Mouse (Mus musculus): Measurements from ENCODE around the gene Slc48a1. TPM values are rescaled to one million over a fixed set of nuclear protein-coding genes. Genes with fewer than 3 reads are reported as not detected.
A peak's percentile ranks its signal among the peaks of the same experiment; 100 is the strongest.

Gene Slc48a1
- polyA plus RNA-seq, 1 experiment from 2014 or later, result 58.7 TPM

DNA sequence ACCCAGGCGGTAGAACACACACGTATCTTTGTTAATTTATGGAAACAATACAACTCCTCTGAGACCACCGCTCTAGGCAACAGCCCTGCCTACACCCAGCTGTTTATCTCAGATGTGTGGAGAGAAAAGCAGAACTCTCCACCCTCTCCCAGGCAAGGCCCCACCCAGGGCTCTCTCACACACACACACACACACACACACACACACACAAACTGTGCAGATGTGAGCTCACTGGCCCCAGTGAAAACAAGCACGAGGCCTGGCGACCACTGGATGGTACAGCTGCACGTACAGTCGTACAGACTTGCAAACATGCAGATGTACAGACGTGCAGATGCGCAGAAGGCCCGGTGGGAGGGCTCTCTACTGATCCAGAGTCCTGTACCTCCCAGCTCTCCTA lies 33.4 kb upstream of the Slc48a1 start:
- 48% methylated on average over 10 of the region's 10 CpGs for WGBS
- no peaks in the 10 kb centered on the region for H3K9me3 ChIP-seq
- no peak overlapping the region for H3K4me3 ChIP-seq
- peaks cover 22% of the 10 kb centered on the region for H3K36me3 ChIP-seq
- H3K4me2 ChIP-seq, result no peak overlapping the region
- H3K27ac ChIP-seq, result 0 out of 2 replicates have a peak overlapping the region, but pooled peaks have one; percentile 33
- H3K4me1 ChIP-seq, result peaks cover 17% of the 10 kb centered on the region
- no peak overlapping the region for H3K9ac ChIP-seq
- no peaks in the 10 kb centered on the region for H3K27me3 ChIP-seq
- no peak for ATAC-seq (ENCODE audit: insufficient number of reproducible peaks, low FRiP score, low TSS enrichment, low read depth)

GRCm38 (mm10) chr15:97745331-97745730 lies 33.0 kb upstream of the Slc48a1 start:
- Histone ChIP-seq H3K9ac (no peak overlapping the region), H3K4me1 (peaks cover 21% of the 10 kb centered on the region)
- no peak for ATAC-seq (ENCODE audit: insufficient number of reproducible peaks, low FRiP score, low TSS enrichment, low read depth)

DNA sequence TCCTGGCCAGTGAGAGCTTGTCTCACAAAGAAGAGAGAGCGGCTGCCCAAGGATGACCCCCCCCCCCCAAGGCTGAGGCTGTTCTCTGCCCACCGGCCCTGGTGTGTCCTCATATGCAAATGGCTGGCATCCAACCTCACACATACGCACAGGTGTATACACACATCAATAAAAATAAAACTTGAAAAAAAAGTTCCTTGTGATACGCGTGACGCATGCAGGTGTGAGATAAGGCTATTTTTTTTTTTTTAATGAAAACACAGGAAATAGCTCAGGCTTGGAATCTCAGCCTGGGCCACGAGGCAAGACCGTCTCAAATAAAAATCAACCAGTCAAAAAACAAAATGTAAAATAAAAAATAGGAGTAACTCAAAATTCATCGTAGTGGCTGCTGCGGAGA lies 32.0 kb upstream of the Slc48a1 start:
- no peak for ATAC-seq (ENCODE audit: insufficient number of reproducible peaks, low FRiP score, low TSS enrichment, low read depth)
- Histone ChIP-seq H3K9ac (no peak overlapping the region), H3K36me3 (peaks cover 24% of the 10 kb centered on the region), H3K4me3 (no peak overlapping the region), H3K4me2 (no peak overlapping the region), H3K27me3 (no peaks in the 10 kb centered on the region), H3K9me3 (no peaks in the 10 kb centered on the region), H3K27ac (no peak overlapping the region), H3K4me1 (peaks cover 29% of the 10 kb centered on the region)
- 86% methylated on average over 10 of the region's 10 CpGs for WGBS

More at GRCm38 (mm10) chr15:97745331-97745730, 33.0 kb upstream of the Slc48a1 start:
- H3K36me3 ChIP-seq, result peaks cover 24% of the 10 kb centered on the region
- no peaks in the 10 kb centered on the region for H3K27me3 ChIP-seq
- no peaks in the 10 kb centered on the region for H3K9me3 ChIP-seq
- 73% methylated on average over 10 of the region's 10 CpGs for WGBS
- no peak overlapping the region for H3K4me2 ChIP-seq
- H3K4me3 ChIP-seq, result no peak overlapping the region
- 0 out of 2 replicates have a peak overlapping the region, but pooled peaks have one; percentile 33 for H3K27ac ChIP-seq

DNA sequence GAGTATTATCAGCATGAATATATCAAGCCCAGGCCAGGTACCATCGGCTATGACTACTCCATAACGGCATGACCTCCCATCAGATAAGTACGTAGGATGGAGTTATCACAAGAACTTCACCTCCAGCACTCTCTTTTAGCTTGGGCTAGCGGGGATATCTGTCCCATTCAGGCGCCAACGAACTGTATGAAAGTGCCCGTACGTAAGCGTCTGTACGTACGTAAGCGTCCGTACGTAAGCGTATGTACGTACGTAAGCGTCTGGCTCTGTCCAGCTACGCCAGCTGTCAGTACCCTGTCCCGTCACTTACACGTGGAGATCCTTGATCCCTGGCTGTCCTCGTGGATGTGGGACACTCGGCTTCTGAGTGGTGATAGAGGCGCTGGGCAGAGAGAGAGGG lies 31.6 kb upstream of the Slc48a1 start:
- Histone ChIP-seq H3K4me2 (no peak overlapping the region), H3K36me3 (peaks cover 24% of the 10 kb centered on the region), H3K4me3 (no peak overlapping the region), H3K27me3 (no peaks in the 10 kb centered on the region), H3K9ac (no peak overlapping the region), H3K9me3 (no peaks in the 10 kb centered on the region), H3K27ac (no peak overlapping the region), H3K4me1 (peaks cover 29% of the 10 kb centered on the region)
- WGBS, result 94% methylated on average over 24 of the region's 24 CpGs
- no peak for ATAC-seq (ENCODE audit: insufficient number of reproducible peaks, low FRiP score, low TSS enrichment, low read depth)

- no peak overlapping the region for H3K4me3 ChIP-seq
- 92% methylated on average over 4 of the region's 4 CpGs for WGBS
These were observed 30.8 kb upstream of the Slc48a1 start for GRCm38 (mm10) chr15:97747486-97747885.

GRCm38 (mm10) chr15:97748309-97748708 lies 30.0 kb upstream of the Slc48a1 start:
- no peak overlapping the region for H3K27ac ChIP-seq
- H3K27me3 ChIP-seq, result no peaks in the 10 kb centered on the region
- peaks cover 29% of the 10 kb centered on the region for H3K4me1 ChIP-seq
- H3K9ac ChIP-seq, result no peak overlapping the region
- no peak for ATAC-seq (ENCODE audit: insufficient number of reproducible peaks, low FRiP score, low TSS enrichment, low read depth)
- H3K4me3 ChIP-seq, result no peak overlapping the region
- no peaks in the 10 kb centered on the region for H3K9me3 ChIP-seq
- 62% methylated on average over 10 of the region's 10 CpGs for WGBS
- H3K4me2 ChIP-seq, result no peak overlapping the region
- peaks cover 27% of the 10 kb centered on the region for H3K36me3 ChIP-seq

More at GRCm38 (mm10) chr15:97747486-97747885, 30.8 kb upstream of the Slc48a1 start:
- Histone ChIP-seq H3K4me1 (peaks cover 29% of the 10 kb centered on the region), H3K27me3 (no peaks in the 10 kb centered on the region), H3K9me3 (no peaks in the 10 kb centered on the region), H3K9ac (no peak overlapping the region), H3K4me2 (no peak overlapping the region), H3K36me3 (peaks cover 25% of the 10 kb centered on the region), H3K27ac (no peak overlapping the region)
- ATAC-seq (ENCODE audit: insufficient number of reproducible peaks, low FRiP score, low TSS enrichment, low read depth), result no peak

GRCm38 (mm10) chr15:97748964-97749363 lies 29.4 kb upstream of the Slc48a1 start:
- Histone ChIP-seq H3K27ac (no peak overlapping the region), H3K9ac (no peak overlapping the region), H3K27me3 (no peaks in the 10 kb centered on the region), H3K4me3 (no peak overlapping the region), H3K36me3 (peaks cover 27% of the 10 kb centered on the region), H3K9me3 (no peaks in the 10 kb centered on the region), H3K4me1 (peaks cover 33% of the 10 kb centered on the region), H3K4me2 (no peak overlapping the region)
- no peak for ATAC-seq (ENCODE audit: insufficient number of reproducible peaks, low FRiP score, low TSS enrichment, low read depth)
- WGBS, result 90% methylated on average over 4 of the region's 4 CpGs

DNA sequence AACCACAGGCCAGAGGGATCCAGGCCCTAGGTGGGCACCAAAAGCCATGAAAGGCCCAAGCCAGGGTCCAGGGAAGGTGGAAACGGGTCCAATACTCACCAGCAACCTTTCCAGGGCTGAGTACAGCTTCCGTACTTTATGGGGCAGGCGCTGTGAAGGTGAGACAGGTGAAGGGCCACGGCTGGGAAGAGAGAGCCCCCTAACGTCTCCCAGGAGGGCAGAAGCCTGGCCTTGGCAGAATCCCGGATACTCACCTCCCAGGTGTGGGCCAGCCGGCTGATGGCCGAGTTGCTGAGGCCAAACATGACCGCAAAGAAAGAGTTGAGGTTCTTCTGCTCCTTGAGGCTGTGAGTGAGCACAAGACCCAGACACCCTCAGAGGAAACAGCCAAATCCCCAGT lies 28.9 kb upstream of the Slc48a1 start:
- no peaks in the 10 kb centered on the region for H3K9me3 ChIP-seq
- no peak for ATAC-seq (ENCODE audit: insufficient number of reproducible peaks, low FRiP score, low TSS enrichment, low read depth)
- H3K4me3 ChIP-seq, result no peak overlapping the region
- H3K4me1 ChIP-seq, result peaks cover 34% of the 10 kb centered on the region
- WGBS, result 88% methylated on average over 9 of the region's 9 CpGs
- H3K9ac ChIP-seq, result no peak overlapping the region
- H3K4me2 ChIP-seq, result no peak overlapping the region
- no peak overlapping the region for H3K27ac ChIP-seq
- H3K36me3 ChIP-seq, result peaks cover 27% of the 10 kb centered on the region
- no peaks in the 10 kb centered on the region for H3K27me3 ChIP-seq

DNA sequence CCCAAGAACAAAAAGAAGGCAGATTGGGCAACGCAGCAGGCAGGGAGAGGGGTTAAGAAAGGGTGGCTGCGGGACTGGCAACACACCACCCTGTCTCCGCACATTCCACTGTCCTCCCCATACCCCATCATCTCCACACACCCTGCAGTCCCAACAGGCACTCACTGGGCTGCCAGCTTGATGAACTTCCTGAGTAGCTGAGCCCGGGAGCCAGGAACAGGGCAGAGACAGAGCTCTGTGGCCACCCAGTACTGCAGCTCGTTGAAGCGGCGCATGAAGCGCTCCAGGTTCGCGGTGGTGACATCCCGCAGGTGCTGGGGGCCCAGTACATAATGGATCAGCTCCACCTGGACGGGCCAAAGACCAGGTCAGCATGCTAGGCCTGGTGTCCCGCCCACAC lies 28.5 kb upstream of the Slc48a1 start:
- H3K9ac ChIP-seq, result no peak overlapping the region
- no peak overlapping the region for H3K27ac ChIP-seq
- H3K4me1 ChIP-seq, result peaks cover 35% of the 10 kb centered on the region
- H3K36me3 ChIP-seq, result peaks cover 27% of the 10 kb centered on the region
- no peak overlapping the region for H3K4me2 ChIP-seq
- no peak overlapping the region for H3K4me3 ChIP-seq
- no peak for ATAC-seq (ENCODE audit: insufficient number of reproducible peaks, low FRiP score, low TSS enrichment, low read depth)
- no peaks in the 10 kb centered on the region for H3K9me3 ChIP-seq
- 79% methylated on average over 13 of the region's 13 CpGs for WGBS
- H3K27me3 ChIP-seq, result no peaks in the 10 kb centered on the region

GRCm38 (mm10) chr15:97750697-97751096 lies 27.6 kb upstream of the Slc48a1 start:
- H3K4me3 ChIP-seq, result no peak overlapping the region
- H3K36me3 ChIP-seq, result peaks cover 27% of the 10 kb centered on the region
- peak; percentile 76 for ATAC-seq (ENCODE audit: insufficient number of reproducible peaks, low FRiP score, low TSS enrichment, low read depth)
- no peaks in the 10 kb centered on the region for H3K27me3 ChIP-seq
- H3K4me2 ChIP-seq, result peak overlapping the region; percentile 17; the same call in 1 of the 2 replicates
- H3K9me3 ChIP-seq, result no peaks in the 10 kb centered on the region
- H3K27ac ChIP-seq, result peak overlapping the region; percentile 62
- peaks cover 34% of the 10 kb centered on the region for H3K4me1 ChIP-seq
- H3K9ac ChIP-seq, result no peak overlapping the region
- WGBS, result 6% methylated on average over 12 of the region's 12 CpGs

- H3K4me3 ChIP-seq, result no peak overlapping the region
- H3K4me1 ChIP-seq, result peaks cover 38% of the 10 kb centered on the region
- H3K4me2 ChIP-seq, result no peak overlapping the region
- 69% methylated on average over 2 of the region's 2 CpGs for WGBS
- H3K27me3 ChIP-seq, result no peaks in the 10 kb centered on the region
- H3K9me3 ChIP-seq, result no peaks in the 10 kb centered on the region
- no peak overlapping the region for H3K27ac ChIP-seq
- ATAC-seq (ENCODE audit: insufficient number of reproducible peaks, low FRiP score, low TSS enrichment, low read depth), result no peak
- peaks cover 31% of the 10 kb centered on the region for H3K36me3 ChIP-seq
- H3K9ac ChIP-seq, result no peak overlapping the region
These were observed 26.6 kb upstream of the Slc48a1 start for GRCm38 (mm10) chr15:97751676-97752075.

- WGBS, result 88% methylated on average over 5 of the region's 5 CpGs
- H3K4me2 ChIP-seq, result no peak overlapping the region
These were observed 25.8 kb upstream of the Slc48a1 start for GRCm38 (mm10) chr15:97752491-97752890.

DNA sequence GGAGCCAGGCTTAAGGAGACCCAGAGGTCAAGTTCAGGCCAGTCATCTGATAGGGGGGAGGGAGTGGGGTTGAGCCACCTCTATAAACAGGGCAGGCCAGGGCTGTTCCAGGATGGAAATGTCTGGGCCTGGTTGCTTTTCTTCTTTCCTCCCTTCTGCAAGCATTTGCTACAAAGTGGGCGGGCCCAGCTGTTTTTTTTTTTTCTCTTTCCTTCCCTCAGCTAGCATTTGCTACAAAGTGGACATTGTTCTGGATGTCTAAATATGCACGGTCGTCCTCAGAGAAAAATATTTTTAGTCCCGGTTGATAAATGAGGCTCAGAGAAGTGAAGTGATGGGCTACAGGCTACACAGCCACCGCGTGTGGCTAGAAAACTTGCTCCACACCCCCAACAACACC lies 23.8 kb upstream of the Slc48a1 start:
- H3K27ac ChIP-seq, result no peak overlapping the region
- no peak for ATAC-seq (ENCODE audit: insufficient number of reproducible peaks, low FRiP score, low TSS enrichment, low read depth)
- no peaks in the 10 kb centered on the region for H3K27me3 ChIP-seq
- no peak overlapping the region for H3K4me3 ChIP-seq
- WGBS, result 43% methylated on average over 6 of the region's 6 CpGs
- peaks cover 39% of the 10 kb centered on the region for H3K36me3 ChIP-seq
- H3K9ac ChIP-seq, result no peak overlapping the region
- H3K9me3 ChIP-seq, result no peaks in the 10 kb centered on the region
- H3K4me2 ChIP-seq, result no peak overlapping the region
- peaks cover 38% of the 10 kb centered on the region for H3K4me1 ChIP-seq

More at GRCm38 (mm10) chr15:97752491-97752890, 25.8 kb upstream of the Slc48a1 start:
- H3K27ac ChIP-seq, result no peak overlapping the region
- H3K9ac ChIP-seq, result no peak overlapping the region
- H3K9me3 ChIP-seq, result no peaks in the 10 kb centered on the region
- H3K4me3 ChIP-seq, result no peak overlapping the region
- H3K4me1 ChIP-seq, result peaks cover 38% of the 10 kb centered on the region
- no peak for ATAC-seq (ENCODE audit: insufficient number of reproducible peaks, low FRiP score, low TSS enrichment, low read depth)
- H3K36me3 ChIP-seq, result peaks cover 35% of the 10 kb centered on the region
- no peaks in the 10 kb centered on the region for H3K27me3 ChIP-seq

All from limb, embryonic 15.5 days (tissue).